Mouse (Mus musculus) left cerebral cortex, adult 11 months (tissue): ENCODE measurements around the gene Naa80.
"Not testable (repeated sequence)": the region's sequence is repeated elsewhere in the genome, so short reads cannot be mapped to it uniquely, and the experiment has no call there.

ENCODE experiments used
- DNase-seq: peaks from one replicate; pipeline ENCODE4 v3.0.0; 2022; ENCODE audit warnings: low spot score

Gene Naa80

GRCm38 (mm10) chr9:107551117-107551889 lies 27.4 kb upstream of the Naa80 start, which contains the start of gene Rassf1:
Rassf1 (plus strand) TSS chr9:107551555.
- no peak for DNase-seq

- DNase-seq = no peak
Measured at GRCm38 (mm10) chr9:107551890-107552355, 26.8 kb upstream of the Naa80 start.

DNA sequence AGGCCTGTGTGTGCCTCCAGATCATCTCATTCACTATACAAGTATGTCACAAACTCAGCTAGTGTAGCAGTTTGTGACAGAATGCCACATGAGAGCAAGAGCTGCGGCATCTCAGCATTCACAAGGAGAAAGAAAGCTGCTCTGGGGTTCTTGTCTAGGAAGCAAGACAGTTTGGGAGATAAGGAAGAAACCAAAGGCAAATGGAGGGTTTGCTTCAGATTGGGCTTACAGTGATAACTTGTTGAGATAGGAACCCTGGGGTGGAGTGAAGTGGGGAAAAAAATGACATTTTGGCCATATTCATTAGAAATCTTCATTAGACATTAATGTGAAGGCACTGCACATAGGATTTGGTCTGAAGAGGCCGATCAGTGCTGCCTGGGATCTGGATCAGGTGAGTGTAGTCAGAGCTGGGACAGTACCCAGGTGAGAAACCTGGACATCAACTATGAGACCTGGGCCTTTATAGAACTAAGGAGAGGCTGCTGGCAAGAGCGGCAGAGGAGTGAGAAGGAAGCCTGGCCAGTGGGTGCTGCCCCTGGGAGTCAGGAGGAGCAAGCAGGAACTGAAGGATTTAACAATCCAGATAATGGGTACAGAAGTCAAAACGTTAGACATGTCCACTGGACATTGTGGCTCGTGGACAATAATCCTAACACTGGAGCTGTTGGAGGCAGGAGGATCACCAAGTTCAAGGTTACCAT lies 25.8 kb upstream of the Naa80 start:
- no peak for DNase-seq

GRCm38 (mm10) chr9:107553541-107554318 lies 25.0 kb upstream of the Naa80 start:
- no peak for DNase-seq

DNA sequence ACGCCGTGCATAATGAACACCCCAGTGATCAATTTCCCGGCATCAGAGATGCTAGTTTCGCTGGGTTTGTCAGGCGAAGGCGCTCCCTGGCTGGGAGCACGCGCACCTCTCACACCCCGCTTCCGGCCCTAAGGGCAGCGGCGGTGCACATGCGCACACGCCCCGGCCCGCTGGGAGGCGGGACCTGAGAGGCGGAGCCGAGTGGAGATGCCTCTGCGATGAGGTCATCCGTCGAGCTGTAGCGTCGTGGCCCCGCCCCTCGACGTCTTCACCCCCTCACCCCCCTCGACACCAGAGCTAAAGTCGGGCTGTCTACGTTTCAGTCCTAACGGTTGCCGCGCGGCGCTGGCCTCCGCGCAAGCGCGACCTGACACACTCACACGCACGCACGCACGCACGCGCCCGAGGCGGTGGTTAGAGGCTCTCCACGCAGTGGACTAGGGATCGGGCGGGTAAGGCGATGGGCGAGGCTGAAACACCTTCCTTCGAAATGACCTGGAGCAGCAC lies 24.3 kb upstream of the Naa80 start:
- DNase-seq = peak; percentile 95

DNA sequence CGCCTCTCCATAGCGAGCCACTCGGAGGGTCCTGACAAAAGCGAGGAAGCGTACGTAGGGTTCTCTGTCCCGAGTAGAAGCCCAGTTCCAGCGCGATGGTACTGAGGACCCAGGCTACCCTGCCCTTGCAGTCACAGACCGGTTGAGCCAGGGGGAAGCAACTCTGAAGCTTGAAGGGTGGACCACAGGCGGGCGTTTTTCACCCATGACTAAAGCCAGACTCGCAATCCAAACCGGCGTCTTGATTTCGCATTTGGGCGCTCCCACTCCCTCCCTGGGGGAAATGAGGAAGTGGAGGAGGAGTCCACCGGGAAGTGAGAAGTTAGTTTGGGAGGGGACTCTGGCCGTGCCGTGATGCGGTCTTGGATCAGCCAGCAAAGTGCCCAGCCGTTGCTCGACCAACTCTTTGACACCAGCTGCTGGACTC lies 23.6 kb upstream of the Naa80 start:
- DNase-seq = no peak

GRCm38 (mm10) chr9:107555701-107556100 lies 23.0 kb upstream of the Naa80 start:
- DNase-seq = no peak

DNA sequence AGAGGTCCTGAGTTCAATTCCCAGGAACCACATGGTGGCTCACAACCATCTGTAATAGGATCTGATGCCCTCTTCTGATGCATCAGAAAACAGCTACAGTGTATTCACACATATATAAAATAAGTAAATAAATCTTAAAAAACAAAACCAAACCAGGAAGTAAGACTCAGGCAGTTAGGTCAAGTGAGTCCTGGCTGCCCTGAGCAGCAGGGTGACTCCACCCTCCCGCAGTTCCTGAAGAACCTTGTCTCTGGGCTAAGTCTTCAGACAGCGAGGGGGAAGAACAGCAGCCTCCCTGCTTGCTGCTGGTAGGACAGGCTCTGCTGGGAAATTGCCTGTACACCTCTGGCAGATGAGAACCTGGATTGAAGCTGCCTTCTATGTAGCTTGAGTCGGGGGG lies 22.3 kb upstream of the Naa80 start:
- no peak for DNase-seq

- DNase-seq = peak; percentile 95
Measured at GRCm38 (mm10) chr9:107563029-107563581, 15.6 kb upstream of the Naa80 start, which contains the start of gene Tusc2. Tusc2 (plus strand) TSS chr9:107563255.

- not testable (repeated sequence) for DNase-seq
Measured at GRCm38 (mm10) chr9:107565556-107565955, 13.1 kb upstream of the Naa80 start.

DNA sequence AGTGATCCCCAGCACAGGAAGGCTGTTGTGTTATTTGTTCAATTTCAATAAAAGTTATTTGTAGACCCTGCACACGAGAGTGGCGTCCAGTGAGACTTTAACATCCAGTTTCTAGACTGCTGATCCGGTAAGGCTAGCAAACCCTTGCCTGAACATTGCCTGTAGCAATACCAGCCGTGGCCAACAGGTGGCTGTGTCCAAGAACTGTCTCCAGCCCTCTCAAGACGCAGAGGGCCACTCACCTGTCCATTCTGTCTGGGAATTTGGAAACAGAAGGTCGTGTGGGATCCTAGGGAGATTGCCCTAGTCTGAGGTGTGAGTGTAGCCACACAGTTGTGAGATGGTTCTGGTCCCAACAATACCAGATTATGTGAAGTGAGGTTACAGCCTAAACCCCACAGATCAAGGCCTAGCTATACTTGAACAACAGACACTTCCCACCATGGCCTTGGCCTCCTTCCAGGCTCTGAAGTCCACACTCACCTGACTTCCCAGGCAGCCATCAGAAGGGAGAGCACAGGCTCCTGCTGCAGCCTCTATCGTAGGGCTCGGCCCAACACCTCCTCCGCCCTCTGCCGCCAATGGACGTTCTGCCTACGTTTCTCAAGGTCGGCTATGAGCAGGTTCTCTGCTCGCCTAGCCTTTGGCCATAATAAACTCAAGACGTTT lies 12.5 kb upstream of the Naa80 start:
- DNase-seq = no peak

DNA sequence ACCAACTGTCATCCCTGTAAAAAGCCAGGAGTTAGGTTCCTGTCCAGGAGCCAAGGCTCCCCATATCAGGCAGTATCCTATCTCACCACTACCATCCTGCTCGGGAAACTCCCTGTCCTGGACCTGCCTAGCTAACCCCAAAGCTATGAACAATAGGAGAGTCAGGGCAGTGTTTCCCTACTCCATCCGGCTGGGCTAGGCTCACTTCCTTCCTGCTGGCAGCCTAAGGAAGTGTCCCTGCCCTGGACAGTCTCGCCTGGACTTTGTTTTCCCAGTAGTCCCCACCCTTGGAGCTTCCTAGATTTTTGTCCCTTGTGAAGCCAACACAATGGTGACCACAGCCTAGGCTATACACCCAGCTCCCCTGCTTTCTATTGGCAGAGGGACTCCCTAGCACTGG lies 11.8 kb upstream of the Naa80 start:
- no peak for DNase-seq

DNA sequence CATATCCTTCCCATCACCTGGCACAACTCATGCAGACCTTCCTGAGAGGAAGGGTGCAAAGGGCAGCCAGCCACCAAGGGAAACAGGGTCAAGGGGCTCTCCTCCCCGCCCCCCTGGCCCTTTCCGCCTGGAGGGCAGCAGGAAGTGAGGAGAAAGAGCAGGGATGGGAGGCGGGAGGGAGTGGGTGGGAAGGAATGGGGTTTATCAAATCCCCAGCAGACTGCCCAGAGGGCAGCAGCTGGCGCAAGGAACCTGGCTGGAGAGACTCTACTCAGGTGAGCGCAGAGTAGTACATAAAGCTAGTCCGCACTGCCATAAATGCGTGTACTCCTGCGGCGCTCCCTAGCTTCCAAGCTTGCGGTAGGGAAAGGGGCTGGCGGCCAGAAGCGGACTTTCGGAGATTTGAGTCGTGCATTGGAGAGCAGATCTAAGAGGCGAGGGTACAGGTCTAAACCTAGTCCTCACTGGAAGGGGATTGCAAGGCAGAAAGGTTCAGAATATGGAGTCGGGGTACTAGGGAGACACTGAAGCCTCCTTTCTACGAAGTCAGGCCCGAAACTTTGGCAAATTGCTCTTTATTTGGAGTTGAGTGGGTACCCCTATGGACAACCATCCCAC lies 10.9 kb upstream of the Naa80 start, which contains the start of gene Hyal2:
TSS of gene Hyal2 (plus strand) at position 244 of the 618 bp plus-strand sequence.
- DNase-seq = no peak

DNA sequence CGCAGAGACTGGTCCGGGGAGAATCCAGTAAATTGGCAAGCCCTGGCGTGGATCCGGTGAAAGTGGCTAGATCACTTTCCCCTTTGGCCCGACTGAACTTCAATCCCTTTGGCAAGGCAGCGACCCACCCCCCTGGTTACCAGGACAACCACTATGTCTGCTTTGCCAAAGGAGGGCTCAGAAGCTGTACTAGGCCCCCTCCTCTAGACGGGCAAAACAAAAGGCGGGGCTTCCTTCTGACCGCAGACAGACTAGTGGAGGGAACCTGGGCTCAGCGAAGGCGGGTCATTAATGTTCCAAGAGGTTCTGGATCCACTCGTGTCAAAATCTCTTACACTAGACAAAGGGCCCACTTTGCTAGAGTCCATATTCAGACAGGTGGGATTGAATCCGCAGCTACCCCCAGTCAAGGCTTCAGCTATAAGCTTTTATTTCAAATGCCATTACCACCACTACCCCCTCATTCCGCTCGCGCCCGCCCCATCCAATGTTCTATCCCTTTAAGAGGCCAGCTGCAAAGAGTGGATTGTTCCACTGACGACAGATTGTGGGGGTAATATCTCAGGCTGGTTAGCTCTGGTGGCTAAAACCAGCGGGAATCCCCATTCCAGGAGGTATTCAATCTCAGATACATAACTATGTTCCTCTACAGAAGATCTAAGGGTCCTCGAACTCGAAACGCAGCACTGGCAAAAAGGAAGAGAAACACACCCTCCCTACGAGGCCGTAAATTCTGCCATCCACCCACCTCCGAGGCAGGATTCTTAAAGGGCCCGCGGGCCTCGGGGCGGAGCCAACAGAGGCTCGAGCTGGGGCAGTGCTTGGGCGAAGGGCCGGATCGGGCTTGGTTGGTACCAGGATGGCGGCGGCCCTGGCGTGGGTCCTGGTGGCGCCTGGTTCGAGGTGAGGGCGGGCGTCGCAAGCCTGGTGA lies 10.1 kb upstream of the Naa80 start:
- DNase-seq = no peak

GRCm38 (mm10) chr9:107569270-107569669 lies 9.4 kb upstream of the Naa80 start:
- no peak for DNase-seq

DNA sequence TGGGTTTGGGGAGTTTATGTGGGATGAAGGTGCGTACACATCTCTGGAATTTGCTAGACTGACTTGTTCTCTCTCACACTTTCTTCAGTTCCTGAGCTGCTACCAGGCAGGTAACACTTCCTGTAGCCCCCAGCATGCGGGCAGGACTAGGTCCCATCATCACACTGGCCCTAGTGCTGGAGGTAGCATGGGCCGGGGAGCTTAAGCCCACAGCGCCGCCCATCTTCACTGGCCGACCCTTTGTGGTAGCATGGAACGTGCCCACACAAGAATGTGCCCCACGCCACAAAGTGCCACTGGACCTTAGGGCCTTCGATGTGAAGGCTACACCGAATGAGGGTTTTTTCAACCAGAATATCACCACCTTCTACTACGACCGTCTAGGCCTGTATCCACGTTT lies 8.7 kb upstream of the Naa80 start:
- no peak for DNase-seq

DNA sequence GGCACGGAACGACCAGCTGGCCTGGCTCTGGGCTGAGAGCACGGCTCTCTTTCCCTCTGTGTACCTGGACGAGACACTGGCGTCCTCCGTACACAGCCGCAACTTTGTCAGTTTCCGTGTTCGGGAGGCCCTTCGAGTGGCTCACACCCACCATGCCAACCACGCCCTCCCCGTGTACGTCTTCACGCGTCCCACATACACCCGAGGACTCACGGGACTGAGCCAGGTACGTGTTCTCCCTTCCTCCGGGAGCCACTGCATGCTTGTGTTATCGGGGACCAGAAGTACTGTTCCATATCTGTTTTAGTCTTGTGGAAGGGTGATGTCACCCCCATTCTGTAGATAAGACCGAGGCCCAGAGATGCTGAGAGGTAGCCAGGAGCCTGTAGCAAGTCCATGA lies 7.8 kb upstream of the Naa80 start:
- no peak for DNase-seq

DNA sequence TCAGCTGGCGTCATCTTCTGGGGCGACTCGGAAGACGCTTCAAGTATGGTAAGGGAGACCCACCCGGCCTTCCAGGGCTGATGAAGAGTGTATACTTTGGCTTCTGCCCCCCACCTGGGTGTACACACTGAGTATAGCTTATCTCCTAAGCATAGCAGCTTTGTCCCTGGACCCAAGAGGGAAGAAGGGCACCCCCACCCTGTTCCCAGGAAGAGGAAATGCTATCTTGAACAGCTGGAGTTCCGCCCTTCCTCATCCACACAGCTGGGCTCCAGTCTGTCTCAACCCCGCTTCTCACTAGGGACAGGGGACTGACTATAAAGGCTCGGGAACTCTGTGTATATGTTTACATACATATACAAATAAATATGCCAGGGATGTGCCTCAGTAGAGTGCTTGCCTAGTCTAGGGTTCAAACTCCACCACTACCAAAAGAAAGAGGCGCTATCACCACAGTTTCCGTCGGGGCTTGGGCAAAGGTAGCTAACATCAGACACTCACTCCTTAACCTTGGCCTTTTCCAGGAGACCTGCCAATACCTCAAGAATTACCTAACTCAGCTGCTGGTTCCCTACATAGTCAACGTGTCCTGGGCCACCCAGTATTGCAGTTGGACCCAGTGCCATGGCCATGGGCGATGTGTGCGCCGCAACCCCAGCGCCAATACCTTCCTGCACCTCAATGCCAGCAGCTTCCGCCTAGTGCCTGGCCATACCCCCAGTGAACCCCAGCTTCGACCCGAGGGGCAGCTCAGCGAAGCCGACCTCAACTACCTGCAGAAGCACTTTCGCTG lies 7.0 kb upstream of the Naa80 start:
- DNase-seq = no peak

- no peak for DNase-seq
Measured at GRCm38 (mm10) chr9:107572327-107572662, 6.4 kb upstream of the Naa80 start.
